Mouse (Mus musculus) left cerebral cortex, postnatal 36 days (tissue): Measurements from ENCODE around the gene Sf3b3. TPM values are rescaled to one million over a fixed set of nuclear protein-coding genes. Genes with fewer than 3 reads are reported as not detected.

Experiments
- DNase-seq, 2 experiments: peaks; one replicate each; pipeline ENCODE4 v3.0.0; 2021 to 2022; ENCODE audit warnings: low spot score in 2 of 2, mixed read lengths in 1 of 2
- intact Hi-C: fragments of 180-260 bp; cut with DNase I; formaldehyde crosslinking; loops from one replicate; pipeline ENCODE4 v1.15.1; 2025
- total RNA-seq, 2 experiments: library from RNA; stranded (reverse); gene quantifications; 2 replicates each; pipeline ENCODE4 v1.2.3; 2021

Sf3b3 gene
- total RNA-seq, 2 experiments from 2014 or later, result 57.9 to 65.3 TPM

- intact Hi-C loops, result loop anchor here (10.0 kb wide), 1 partner anchor 134 kb away; no protein-coding TSS in a partner anchor
- DNase-seq, result no peak
Observed at GRCm38 (mm10) chr8:110851186-110851585, 4.6 kb upstream of the Sf3b3 start.

GRCm38 (mm10) chr8:110847645-110848495, 1.3 kb upstream of the Sf3b3 start:
- no peak for DNase-seq
- intact Hi-C loops, result loop anchor here (2.0 to 10.0 kb wide), 2 partner anchors 93 to 203 kb away; no protein-coding TSS in a partner anchor

- intact Hi-C loops, result loop anchor here (2.0 to 10.0 kb wide), 2 partner anchors 92 to 202 kb away; no protein-coding TSS in a partner anchor
- no peak for DNase-seq
Observed at GRCm38 (mm10) chr8:110847171-110847549, 573 bp upstream of the Sf3b3 start.

GRCm38 (mm10) chr8:110845821-110846404, 674 bp downstream of the Sf3b3 start:
- intact Hi-C loops, result loop anchor here (2.0 to 10.0 kb wide), 2 partner anchors 91 to 201 kb away; no protein-coding TSS in a partner anchor

GRCm38 (mm10) chr8:110844941-110845340, 1.6 kb downstream of the Sf3b3 start:
- DNase-seq, result no peak
- intact Hi-C loops, result loop anchor here (10.0 kb wide), 1 partner anchor 200 kb away; no protein-coding TSS in a partner anchor

More at GRCm38 (mm10) chr8:110845821-110846404, 674 bp downstream of the Sf3b3 start:
- no peak for DNase-seq

GRCm38 (mm10) chr8:110843207-110843606, 3.4 kb downstream of the Sf3b3 start:
- DNase-seq, result no peak
- intact Hi-C loops, result loop anchor here (10.0 kb wide), 1 partner anchor 198 kb away; no protein-coding TSS in a partner anchor

- DNase-seq, result no peak
- intact Hi-C loops, result loop anchor here (10.0 kb wide), 1 partner anchor 197 kb away; no protein-coding TSS in a partner anchor
Observed at GRCm38 (mm10) chr8:110842012-110842574, 4.5 kb downstream of the Sf3b3 start.

GRCm38 (mm10) chr8:110831956-110832355, 14.6 kb downstream of the Sf3b3 start:
- intact Hi-C loops, result no loop called here
- DNase-seq, result no peak

DNA sequence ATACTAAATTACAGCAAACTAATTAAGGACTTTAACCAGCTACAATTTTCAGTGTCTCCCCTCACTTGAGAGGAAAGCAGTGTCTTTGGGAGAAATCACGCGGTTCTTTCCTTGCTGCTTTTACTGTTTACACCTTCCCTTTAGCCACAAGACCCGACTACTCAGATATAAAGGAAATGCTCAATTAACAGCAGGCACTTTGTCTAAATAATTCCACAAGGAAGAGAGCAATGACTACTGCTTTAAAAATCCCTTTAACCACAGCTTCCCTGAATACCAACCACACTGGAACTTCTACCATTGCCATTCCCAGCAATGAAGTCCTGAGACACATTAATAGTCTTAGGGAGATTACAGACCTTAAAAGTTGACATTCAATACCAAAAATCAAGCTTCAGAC, 18.1 kb downstream of the Sf3b3 start:
- intact Hi-C loops, result no loop called here
- DNase-seq, result no peak

GRCm38 (mm10) chr8:110824861-110825260, 21.7 kb downstream of the Sf3b3 start:
- intact Hi-C loops, result loop anchor here (5.0 kb wide), 1 partner anchor 73 kb away; no protein-coding TSS in a partner anchor
- DNase-seq, result no peak

GRCm38 (mm10) chr8:110821960-110822359, 24.6 kb downstream of the Sf3b3 start:
- intact Hi-C loops, result loop anchor here (5.0 kb wide), 1 partner anchor 70 kb away; no protein-coding TSS in a partner anchor
- DNase-seq, result no peak

GRCm38 (mm10) chr8:110820257-110820656, 26.3 kb downstream of the Sf3b3 start:
- no peak for DNase-seq
- intact Hi-C loops, result loop anchor here (5.0 kb wide), 1 partner anchor 68 kb away; no protein-coding TSS in a partner anchor

- intact Hi-C loops, result no loop called here
- DNase-seq, result no peak
Observed at GRCm38 (mm10) chr8:110818593-110818992, 28.0 kb downstream of the Sf3b3 start.

GRCm38 (mm10) chr8:110816990-110817389, 29.6 kb downstream of the Sf3b3 start:
- intact Hi-C loops, result no loop called here
- no peak for DNase-seq

DNA sequence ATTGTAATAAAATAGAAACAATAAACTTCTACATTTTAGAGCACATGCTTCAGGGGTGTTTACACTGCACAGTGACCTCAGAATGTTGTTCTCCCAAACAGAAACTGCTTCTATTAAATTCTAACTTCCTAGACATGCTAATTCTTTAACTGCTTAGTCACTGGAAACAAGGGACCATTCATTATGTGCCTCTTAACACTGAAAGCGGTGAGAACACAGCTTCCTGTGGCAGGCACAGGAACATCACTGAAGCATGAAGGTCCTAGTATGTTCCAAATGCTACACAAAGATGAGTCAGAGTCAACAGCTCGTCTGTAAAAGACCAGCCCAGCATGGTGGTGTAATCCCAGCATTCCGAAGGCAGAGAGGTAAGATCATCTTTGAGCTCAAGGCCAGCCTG, 31.3 kb downstream of the Sf3b3 start:
- no peak for DNase-seq
- intact Hi-C loops, result no loop called here

DNA sequence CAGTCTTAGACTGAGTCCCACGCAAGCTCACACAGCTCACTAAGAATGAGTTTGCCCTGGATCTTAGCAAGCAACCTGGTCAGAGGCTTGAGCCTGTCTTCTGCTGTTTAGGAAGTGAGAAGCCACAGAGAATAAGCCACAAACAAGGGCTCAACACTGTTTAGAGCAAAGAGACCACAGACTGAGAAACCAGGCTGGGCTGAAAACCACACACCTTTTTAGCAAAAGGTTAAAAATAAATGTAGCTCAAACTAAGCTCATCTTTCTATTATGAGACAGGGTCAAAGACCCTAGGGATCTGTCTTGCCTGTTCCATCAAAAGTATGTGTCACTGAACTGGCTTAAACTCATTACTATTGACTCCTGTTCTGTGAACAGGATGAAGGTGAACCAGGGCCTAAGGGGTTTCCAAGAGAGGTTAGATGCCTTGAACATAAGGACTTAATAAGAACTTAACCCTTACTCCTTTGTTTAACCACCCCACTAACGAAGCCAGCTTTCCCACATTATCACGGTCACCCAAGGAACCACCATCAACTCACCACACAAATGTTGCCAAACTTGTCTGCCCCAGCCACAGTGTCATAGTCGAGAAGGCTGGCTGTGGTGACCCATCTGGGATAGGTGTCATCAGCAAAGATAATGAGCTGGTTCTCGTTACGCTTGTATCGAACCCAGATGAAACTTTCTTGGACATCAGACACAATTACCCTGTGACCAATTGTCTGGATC, 33.3 kb downstream of the Sf3b3 start:
- no peak for DNase-seq
- intact Hi-C loops, result no loop called here

GRCm38 (mm10) chr8:110812349-110813080, 34.1 kb downstream of the Sf3b3 start:
- intact Hi-C loops, result no loop called here
- no peak for DNase-seq

GRCm38 (mm10) chr8:110811793-110812192, 34.8 kb downstream of the Sf3b3 start:
- intact Hi-C loops, result no loop called here
- DNase-seq, result no peak

DNA sequence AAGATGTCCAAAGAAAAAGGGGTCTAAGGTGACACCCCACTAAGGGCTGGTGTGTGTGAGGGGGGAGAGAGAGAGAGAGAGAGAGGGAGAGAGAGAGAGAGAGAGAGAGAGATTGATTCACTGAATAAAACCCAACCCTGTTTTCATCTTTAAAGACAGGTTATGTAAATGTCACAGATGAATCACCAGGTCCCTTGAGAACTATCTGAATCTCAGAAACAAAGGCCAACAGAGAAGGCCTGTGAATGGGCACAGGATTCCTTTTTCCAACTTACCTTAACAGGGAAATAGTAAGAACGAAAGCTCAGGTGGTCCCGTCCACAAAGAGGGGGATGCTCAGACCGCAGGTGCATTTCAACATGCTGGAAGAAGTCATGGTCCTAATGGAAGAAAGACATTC, 35.5 kb downstream of the Sf3b3 start:
- intact Hi-C loops, result no loop called here

More for the DNA sequence above, 35.5 kb downstream of the Sf3b3 start:
- no peak for DNase-seq
